Mouse (Mus musculus): ENCODE measurements at regions not wholly inside any gene's neighbourhood (a gene's known extent, or its start where the extent isn't known, plus 50 kb on each side); places are given as distances from the start of the nearest gene placed in this dataset.

DNA sequence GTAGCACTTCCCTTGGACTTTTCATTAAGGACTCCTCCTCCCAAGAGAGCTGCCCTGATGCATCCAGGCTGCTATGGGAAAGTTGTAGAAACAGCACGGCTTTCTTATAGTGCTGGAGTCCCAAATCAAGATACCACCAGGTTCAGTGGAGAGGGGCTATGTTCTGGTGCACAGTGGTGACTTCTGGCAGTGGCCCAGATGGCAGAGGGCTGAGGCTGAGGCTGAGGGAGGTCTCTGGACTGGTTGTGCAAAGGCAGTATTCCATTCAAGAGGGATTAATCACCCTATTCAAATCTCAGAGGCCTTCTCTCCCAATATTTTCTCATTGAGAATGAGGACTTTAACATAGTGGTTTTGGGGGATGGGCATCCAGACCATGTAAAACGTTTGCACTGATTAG is 82.3 kb upstream of the Mki67 start:
- Histone ChIP-seq H3K4me2 (no peak overlapping the region), H3K9ac (no peak overlapping the region), H3K27ac (replicated peaks) (no peak overlapping the region), H3K27me3 (no peaks in the 10 kb centered on the region), H3K4me1 (replicated peaks) (peaks cover 16% of the 10 kb centered on the region; the same call in 1 of the 2 replicates), H3K36me3 (no peaks in the 10 kb centered on the region), H3K9me3 (no peaks in the 10 kb centered on the region), H3K4me3 (no peak overlapping the region)
- no peak for ATAC-seq (ENCODE audit: low read depth)
- WGBS, result 48% methylated on average over 2 of the region's 2 CpGs

GRCm38 (mm10) chr7:135802598-135803121 is 86.5 kb upstream of the Mki67 start:
- no peak overlapping the region for H3K4me3 ChIP-seq
- no peaks in the 10 kb centered on the region for H3K27me3 ChIP-seq
- ATAC-seq (ENCODE audit: low read depth), result no peak
- H3K27ac ChIP-seq (replicated peaks), result no peak overlapping the region
- no peaks in the 10 kb centered on the region for H3K4me1 ChIP-seq (replicated peaks)
- H3K4me2 ChIP-seq, result no peak overlapping the region
- no peaks in the 10 kb centered on the region for H3K36me3 ChIP-seq
- H3K9me3 ChIP-seq, result no peaks in the 10 kb centered on the region
- WGBS, result 80% methylated on average over 15 of the region's 15 CpGs
- no peak overlapping the region for H3K9ac ChIP-seq

DNA sequence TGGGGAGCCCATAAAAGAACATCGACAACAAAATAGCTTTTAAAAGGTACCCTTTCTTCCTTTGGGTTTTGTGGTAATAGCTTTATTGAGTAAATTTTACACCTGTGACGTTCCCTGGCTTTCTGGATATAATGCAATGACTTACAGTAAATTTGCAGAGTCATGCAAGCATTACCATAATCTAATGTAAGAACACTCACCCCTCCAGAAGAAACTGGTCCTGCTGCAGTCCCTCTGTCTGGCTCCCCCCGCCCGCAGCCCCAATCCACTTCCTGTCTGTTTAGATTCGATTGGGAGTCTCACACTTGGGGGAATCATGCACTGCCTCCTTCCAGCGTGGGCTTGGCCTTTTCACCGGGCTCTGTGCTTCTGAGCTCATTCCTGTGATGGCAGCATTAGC is 88.6 kb upstream of the Mki67 start:
- Histone ChIP-seq H3K27me3 (no peaks in the 10 kb centered on the region), H3K4me2 (no peak overlapping the region), H3K4me1 (replicated peaks) (peaks cover 6% of the 10 kb centered on the region), H3K27ac (replicated peaks) (no peak overlapping the region), H3K36me3 (no peaks in the 10 kb centered on the region), H3K4me3 (no peak overlapping the region), H3K9me3 (no peaks in the 10 kb centered on the region), H3K9ac (no peak overlapping the region)
- ATAC-seq (ENCODE audit: low read depth), result no peak
- 51% methylated on average over 7 of the region's 7 CpGs for WGBS

DNA sequence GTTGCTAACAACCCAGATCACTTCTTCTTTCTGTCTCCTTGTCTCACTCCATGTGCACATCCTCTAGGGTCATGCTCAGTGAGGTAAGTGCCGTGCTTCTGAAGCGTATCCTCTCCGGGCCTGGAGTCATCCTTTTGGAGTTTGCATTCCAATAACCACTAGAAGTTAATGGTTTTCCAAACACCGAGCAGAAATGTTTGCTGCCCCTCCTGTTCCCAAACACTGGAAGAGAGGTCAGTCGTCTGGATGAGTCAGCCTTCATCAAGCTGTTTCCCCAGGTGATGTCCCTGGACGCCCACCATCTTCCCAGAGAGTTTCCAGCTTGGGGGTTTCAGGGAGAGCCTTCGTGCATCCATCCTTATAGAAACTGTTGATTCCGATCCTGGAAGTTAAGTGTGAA is 90.0 kb upstream of the Mki67 start:
- H3K9me3 ChIP-seq, result no peaks in the 10 kb centered on the region
- no peak overlapping the region for H3K27ac ChIP-seq (replicated peaks)
- no peak for ATAC-seq (ENCODE audit: low read depth)
- H3K4me1 ChIP-seq (replicated peaks), result peaks cover 16% of the 10 kb centered on the region
- H3K9ac ChIP-seq, result no peak overlapping the region
- 87% methylated on average over 8 of the region's 8 CpGs for WGBS
- no peak overlapping the region for H3K4me3 ChIP-seq
- no peak overlapping the region for H3K4me2 ChIP-seq
- H3K36me3 ChIP-seq, result no peaks in the 10 kb centered on the region
- no peaks in the 10 kb centered on the region for H3K27me3 ChIP-seq

GRCm38 (mm10) chr7:135806673-135807072 is 90.5 kb upstream of the Mki67 start:
- WGBS, result 92% methylated on average over 7 of the region's 7 CpGs
- no peak overlapping the region for H3K4me3 ChIP-seq
- H3K27me3 ChIP-seq, result no peaks in the 10 kb centered on the region
- peaks cover 21% of the 10 kb centered on the region for H3K4me1 ChIP-seq (replicated peaks)
- no peaks in the 10 kb centered on the region for H3K36me3 ChIP-seq
- H3K4me2 ChIP-seq, result no peak overlapping the region
- ATAC-seq (ENCODE audit: low read depth), result no peak
- H3K9me3 ChIP-seq, result no peaks in the 10 kb centered on the region
- H3K27ac ChIP-seq (replicated peaks), result no peak overlapping the region
- H3K9ac ChIP-seq, result no peak overlapping the region

- no peaks in the 10 kb centered on the region for H3K27me3 ChIP-seq
- H3K9me3 ChIP-seq, result no peaks in the 10 kb centered on the region
- H3K4me1 ChIP-seq (replicated peaks), result peaks cover 23% of the 10 kb centered on the region
- no peak overlapping the region for H3K9ac ChIP-seq
- 86% methylated on average over 10 of the region's 10 CpGs for WGBS
- no peak for ATAC-seq (ENCODE audit: low read depth)
- H3K4me2 ChIP-seq, result no peak overlapping the region
- H3K4me3 ChIP-seq, result no peak overlapping the region
- H3K36me3 ChIP-seq, result no peaks in the 10 kb centered on the region
- H3K27ac ChIP-seq (replicated peaks), result no peak overlapping the region; the same call in 1 of the 2 replicates
Measured at GRCm38 (mm10) chr7:135809167-135809566, 93.0 kb upstream of the Mki67 start.

- H3K9ac ChIP-seq, result 0 out of 2 replicates have a peak overlapping the region, but pooled peaks have one; percentile 17
- H3K27me3 ChIP-seq, result no peaks in the 10 kb centered on the region
- 47% methylated on average over 12 of the region's 12 CpGs for WGBS
- no peak for ATAC-seq (ENCODE audit: low read depth)
- no peak overlapping the region for H3K4me3 ChIP-seq
- H3K4me1 ChIP-seq (replicated peaks), result peaks cover 23% of the 10 kb centered on the region
- H3K9me3 ChIP-seq, result no peaks in the 10 kb centered on the region
- peak overlapping the region; percentile 18; the same call in 1 of the 2 replicates for H3K4me2 ChIP-seq
- H3K36me3 ChIP-seq, result no peaks in the 10 kb centered on the region
- H3K27ac ChIP-seq (replicated peaks), result peak overlapping the region; percentile 42; the same call in 1 of the 2 replicates
Measured at GRCm38 (mm10) chr7:135809751-135810379, 93.7 kb upstream of the Mki67 start.

DNA sequence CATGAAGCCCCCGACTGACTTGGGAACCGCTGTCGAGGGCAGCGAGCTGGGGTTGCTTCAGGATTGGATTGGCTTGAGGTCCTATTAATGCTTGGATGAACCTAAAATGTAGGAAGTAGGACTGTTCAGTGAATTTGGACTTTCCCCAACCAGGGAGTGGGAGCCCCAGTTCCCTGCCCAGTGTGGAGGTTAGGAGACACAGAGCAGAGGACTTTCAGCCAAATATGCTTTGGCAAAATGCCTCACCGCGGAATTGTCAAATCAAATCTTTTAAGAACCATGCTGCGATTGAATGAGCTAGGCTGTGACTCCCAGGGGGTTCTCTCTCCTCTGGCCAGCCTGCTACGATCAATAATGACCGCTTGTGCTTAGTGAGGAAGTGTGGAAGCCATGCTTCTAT is 94.8 kb upstream of the Mki67 start:
- no peak overlapping the region for H3K9ac ChIP-seq
- H3K36me3 ChIP-seq, result no peaks in the 10 kb centered on the region
- peaks cover 23% of the 10 kb centered on the region for H3K4me1 ChIP-seq (replicated peaks)
- H3K9me3 ChIP-seq, result no peaks in the 10 kb centered on the region
- no peak for ATAC-seq (ENCODE audit: low read depth)
- H3K27me3 ChIP-seq, result no peaks in the 10 kb centered on the region
- no peak overlapping the region for H3K4me3 ChIP-seq
- no peak overlapping the region for H3K4me2 ChIP-seq
- H3K27ac ChIP-seq (replicated peaks), result no peak overlapping the region
- WGBS, result 66% methylated on average over 9 of the region's 9 CpGs

- peaks cover 23% of the 10 kb centered on the region for H3K4me1 ChIP-seq (replicated peaks)
- ATAC-seq (ENCODE audit: low read depth), result no peak
- no peak overlapping the region for H3K9ac ChIP-seq
- H3K27ac ChIP-seq (replicated peaks), result no peak overlapping the region
- H3K27me3 ChIP-seq, result no peaks in the 10 kb centered on the region
- no peak overlapping the region for H3K4me3 ChIP-seq
- no peaks in the 10 kb centered on the region for H3K36me3 ChIP-seq
- H3K4me2 ChIP-seq, result no peak overlapping the region
- no peaks in the 10 kb centered on the region for H3K9me3 ChIP-seq
- 92% methylated on average over 3 of the region's 3 CpGs for WGBS
Measured at GRCm38 (mm10) chr7:135813616-135814015, 97.5 kb upstream of the Mki67 start.

DNA sequence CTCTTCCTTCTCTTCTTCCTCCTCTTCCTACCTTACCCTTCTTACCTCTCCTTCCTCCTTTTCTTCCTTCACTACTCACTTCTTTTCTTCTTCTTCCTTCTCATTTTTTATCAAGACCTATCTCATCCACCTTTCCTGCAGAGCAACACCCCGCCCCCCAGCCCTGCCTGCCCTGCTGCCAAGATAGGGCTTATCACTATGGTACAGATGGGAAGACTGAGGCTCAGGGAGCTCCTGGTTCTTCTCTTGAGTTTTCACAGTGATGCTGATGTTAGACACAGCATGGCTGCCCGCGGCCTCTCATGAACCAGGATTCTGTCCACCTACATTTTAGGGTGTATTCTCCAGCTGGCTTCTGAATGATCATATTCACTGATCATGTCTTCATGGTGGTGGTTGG is 100.0 kb upstream of the Mki67 start:
- whole genome bisulfite sequencing, result 94% methylated on average over 3 of the region's 3 CpGs
- Histone ChIP-seq H3K9ac (no peak overlapping the region), H3K4me2 (no peak overlapping the region), H3K4me1 (replicated peaks) (peaks cover 6% of the 10 kb centered on the region), H3K4me3 (no peak overlapping the region), H3K36me3 (no peaks in the 10 kb centered on the region), H3K27me3 (no peaks in the 10 kb centered on the region), H3K9me3 (no peaks in the 10 kb centered on the region), H3K27ac (replicated peaks) (no peak overlapping the region)
- no peak for ATAC-seq (ENCODE audit: low read depth)

DNA sequence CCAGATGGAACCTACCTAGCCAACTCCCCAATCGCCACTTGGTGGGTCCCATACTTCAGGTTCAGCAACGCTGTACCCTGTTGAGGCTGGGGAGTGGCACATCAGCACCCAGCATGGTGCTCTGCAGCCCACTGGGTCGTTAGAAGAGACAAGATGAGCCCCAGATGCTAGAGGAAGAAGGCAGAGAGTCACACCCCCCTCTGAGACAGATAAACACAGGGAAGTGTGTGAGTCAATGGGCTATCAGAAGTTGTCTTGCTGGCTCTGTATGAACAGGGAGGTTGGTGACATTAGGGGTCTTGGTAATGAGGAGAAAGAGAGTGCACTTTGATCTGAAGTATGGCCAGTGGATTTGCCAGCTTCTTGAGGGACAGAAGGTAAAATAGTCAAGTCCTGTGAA is 101.7 kb upstream of the Mki67 start:
- H3K27ac ChIP-seq (replicated peaks), result no peak overlapping the region
- no peaks in the 10 kb centered on the region for H3K4me1 ChIP-seq (replicated peaks)
- WGBS, result 59% methylated on average over 3 of the region's 3 CpGs
- H3K36me3 ChIP-seq, result no peaks in the 10 kb centered on the region
- no peaks in the 10 kb centered on the region for H3K9me3 ChIP-seq
- no peak overlapping the region for H3K4me2 ChIP-seq
- no peak overlapping the region for H3K9ac ChIP-seq
- H3K27me3 ChIP-seq, result no peaks in the 10 kb centered on the region
- H3K4me3 ChIP-seq, result no peak overlapping the region
- no peak for ATAC-seq (ENCODE audit: low read depth)

- no peaks in the 10 kb centered on the region for H3K36me3 ChIP-seq
- no peak for ATAC-seq (ENCODE audit: low read depth)
- no peaks in the 10 kb centered on the region for H3K4me1 ChIP-seq (replicated peaks)
- H3K9me3 ChIP-seq, result no peaks in the 10 kb centered on the region
- H3K27ac ChIP-seq (replicated peaks), result no peak overlapping the region
- no peaks in the 10 kb centered on the region for H3K27me3 ChIP-seq
- no peak overlapping the region for H3K4me2 ChIP-seq
- WGBS, result 76% methylated on average over 3 of the region's 3 CpGs
- H3K4me3 ChIP-seq, result no peak overlapping the region
- H3K9ac ChIP-seq, result no peak overlapping the region
Measured at GRCm38 (mm10) chr7:135818298-135818697, 102.1 kb upstream of the Mki67 start.
